Mouse (Mus musculus): ENCODE data around the gene Cdc6. TPM values are rescaled to one million over a fixed set of nuclear protein-coding genes. Genes with fewer than 3 reads are reported as not detected.

Cdc6 gene
- polyA plus RNA-seq, 1 experiment from 2014 or later = 10.3 TPM

DNA sequence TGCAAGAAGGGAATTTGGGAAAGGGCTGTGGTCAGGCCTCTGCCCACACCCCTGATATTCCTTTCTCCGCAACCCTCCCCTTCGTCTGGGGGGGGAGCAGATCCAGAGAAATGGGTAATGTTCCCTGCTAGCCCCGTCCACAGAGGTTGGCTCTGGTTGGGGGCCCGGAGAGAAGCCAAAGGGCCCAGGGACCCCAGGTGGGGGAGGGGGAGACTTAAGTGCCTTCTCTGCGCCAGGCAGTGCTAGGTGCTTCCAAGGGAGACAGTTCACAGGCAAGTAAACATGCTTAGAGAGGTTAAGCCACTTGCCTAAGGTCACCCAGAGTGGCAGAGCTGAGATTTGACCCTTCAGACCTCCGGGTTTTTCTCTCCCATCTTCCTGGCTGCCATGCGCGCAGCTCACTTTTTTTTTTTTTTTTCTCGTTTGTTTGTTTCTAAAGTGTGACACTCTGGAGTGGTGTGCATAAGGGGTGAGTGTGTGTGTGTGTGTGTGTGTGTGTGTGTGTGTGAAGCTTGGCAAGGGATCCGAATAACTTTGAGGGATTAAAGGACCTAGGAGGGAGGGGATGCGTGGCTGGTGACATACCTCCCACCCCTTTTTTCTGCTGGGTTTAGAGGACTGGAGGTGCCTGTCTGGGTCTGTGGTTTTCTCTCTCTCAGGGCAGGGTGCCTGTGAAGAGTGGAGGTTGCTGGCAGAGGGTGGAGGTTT, 37.5 kb downstream of the Cdc6 start:
- ATAC-seq = no peak
- no peak overlapping the region for H3K27ac ChIP-seq (ENCODE audit: low read length)
- H3K9me3 ChIP-seq (ENCODE audit: control insufficient read depth, low read length) = no peaks in the 10 kb centered on the region
- H3K4me3 ChIP-seq (replicated peaks; ENCODE audit: low read length) = no peak overlapping the region
- 28% methylated on average over 11 of the region's 11 CpGs for WGBS
- H3K27me3 ChIP-seq (replicated peaks; ENCODE audit: control insufficient read depth, insufficient read depth, low read length) = no peaks in the 10 kb centered on the region
- H3K9ac ChIP-seq (replicated peaks; ENCODE audit: low read depth, low read length) = 0 out of 2 replicates have a peak overlapping the region, but pooled peaks have one; percentile 10
- no peaks in the 10 kb centered on the region for H3K36me3 ChIP-seq (ENCODE audit: control insufficient read depth, insufficient read depth)
- H3K4me1 ChIP-seq (replicated peaks; ENCODE audit: control insufficient read depth, insufficient read depth, low read length) = peaks cover 49% of the 10 kb centered on the region
- H3K4me2 ChIP-seq (ENCODE audit: low read length) = no peak overlapping the region

DNA sequence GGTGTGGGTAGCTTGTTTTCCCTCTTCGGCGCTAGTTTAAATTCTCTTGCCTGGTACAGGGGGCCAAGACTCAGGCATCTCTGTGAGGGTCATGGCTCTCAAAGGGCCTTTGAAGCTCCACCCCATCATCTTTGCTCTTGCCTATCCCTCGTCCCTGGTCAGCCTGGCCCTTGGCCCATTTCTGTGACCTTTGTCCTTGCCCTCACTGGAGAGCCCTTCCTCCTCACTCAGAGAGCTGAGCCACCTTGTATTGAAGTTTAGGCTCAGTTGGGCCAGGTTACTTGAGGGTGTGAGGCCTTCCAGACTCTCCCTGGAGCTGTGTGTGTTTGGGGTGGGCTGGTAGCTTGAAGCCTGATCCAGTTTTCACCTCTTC, 38.0 kb downstream of the Cdc6 start:
- no peaks in the 10 kb centered on the region for H3K27me3 ChIP-seq (replicated peaks; ENCODE audit: control insufficient read depth, insufficient read depth, low read length)
- no peak overlapping the region for H3K4me3 ChIP-seq (replicated peaks; ENCODE audit: low read length)
- 59% methylated on average over 3 of the region's 3 CpGs for WGBS
- no peaks in the 10 kb centered on the region for H3K9me3 ChIP-seq (ENCODE audit: control insufficient read depth, low read length)
- H3K36me3 ChIP-seq (ENCODE audit: control insufficient read depth, insufficient read depth) = no peaks in the 10 kb centered on the region
- ATAC-seq = no peak
- H3K4me2 ChIP-seq (ENCODE audit: low read length) = no peak overlapping the region
- H3K4me1 ChIP-seq (replicated peaks; ENCODE audit: control insufficient read depth, insufficient read depth, low read length) = peaks cover 46% of the 10 kb centered on the region
- no peak overlapping the region for H3K27ac ChIP-seq (ENCODE audit: low read length)
- no peak overlapping the region for H3K9ac ChIP-seq (replicated peaks; ENCODE audit: low read depth, low read length)

DNA sequence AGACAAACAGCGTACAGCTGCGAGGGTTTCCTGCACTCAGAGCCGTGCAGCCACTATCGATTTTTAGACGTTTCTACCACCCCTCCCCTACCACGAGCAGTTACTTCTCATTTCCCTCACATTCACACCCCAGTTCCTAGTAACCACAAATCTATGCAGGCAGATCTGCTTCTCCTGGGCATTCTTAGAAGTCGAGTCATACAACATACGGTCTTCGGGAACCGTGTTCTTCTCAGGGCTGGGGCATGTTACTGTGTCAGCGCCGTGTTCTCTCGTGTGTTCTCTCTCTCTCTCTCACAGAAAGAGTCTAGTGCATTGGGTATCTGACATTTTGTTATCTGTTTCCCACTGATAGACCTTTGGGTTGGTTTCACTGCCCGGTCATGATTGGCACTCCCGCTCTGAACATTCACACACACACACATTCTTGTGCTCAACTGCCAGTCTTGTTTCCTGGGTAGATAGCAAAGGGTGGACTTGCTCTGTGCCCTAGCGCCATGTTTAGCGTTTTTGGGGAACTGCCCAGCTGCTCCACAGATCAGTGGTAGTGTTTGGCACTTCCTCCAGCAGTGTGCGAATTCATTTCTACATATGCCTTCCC, 40.5 kb downstream of the Cdc6 start:
- H3K36me3 ChIP-seq (ENCODE audit: control insufficient read depth, insufficient read depth) = no peaks in the 10 kb centered on the region
- no peaks in the 10 kb centered on the region for H3K9me3 ChIP-seq (ENCODE audit: control insufficient read depth, low read length)
- WGBS = 88% methylated on average over 18 of the region's 18 CpGs
- H3K9ac ChIP-seq (replicated peaks; ENCODE audit: low read depth, low read length) = no peak overlapping the region
- no peak for ATAC-seq
- H3K4me3 ChIP-seq (replicated peaks; ENCODE audit: low read length) = no peak overlapping the region
- peaks cover 31% of the 10 kb centered on the region for H3K4me1 ChIP-seq (replicated peaks; ENCODE audit: control insufficient read depth, insufficient read depth, low read length)
- H3K27ac ChIP-seq (ENCODE audit: low read length) = no peak overlapping the region
- no peak overlapping the region for H3K4me2 ChIP-seq (ENCODE audit: low read length)
- no peaks in the 10 kb centered on the region for H3K27me3 ChIP-seq (replicated peaks; ENCODE audit: control insufficient read depth, insufficient read depth, low read length)

DNA sequence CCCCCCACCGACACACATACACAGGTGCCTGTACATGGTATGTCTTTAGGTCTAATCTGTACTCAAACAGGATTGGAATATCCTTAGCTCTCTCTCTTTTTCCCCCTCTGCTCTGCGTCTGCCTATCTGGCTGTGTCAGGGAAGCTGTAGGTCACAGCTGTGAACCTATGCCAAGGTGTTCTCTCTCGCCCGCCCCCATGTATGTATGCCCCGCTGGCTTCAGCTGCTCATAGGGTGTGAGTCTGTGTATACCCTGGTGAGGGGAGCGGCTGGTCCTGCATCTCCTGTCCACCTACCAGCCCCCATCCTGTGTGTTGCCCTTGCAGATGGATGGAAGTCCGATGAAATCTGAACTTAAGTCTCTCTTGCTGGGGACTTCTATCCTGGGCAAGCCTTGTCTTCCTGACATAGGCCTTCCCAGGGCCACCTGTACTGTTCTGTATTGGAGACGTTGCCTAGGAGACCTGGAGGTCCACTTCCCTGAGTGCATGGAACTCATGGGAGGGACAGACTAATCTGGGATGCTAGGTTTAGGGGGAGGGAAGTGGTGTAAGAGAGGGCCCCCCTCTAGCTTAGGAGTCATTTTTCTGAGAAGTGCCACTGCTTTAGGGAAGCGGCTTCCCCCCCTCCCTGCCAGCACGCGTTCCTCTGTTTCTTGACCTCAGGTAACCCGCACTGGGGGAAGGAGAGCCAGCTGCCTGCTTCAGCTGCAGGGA, 41.8 kb downstream of the Cdc6 start:
- no peak overlapping the region for H3K9ac ChIP-seq (replicated peaks; ENCODE audit: low read depth, low read length)
- WGBS = 63% methylated on average over 12 of the region's 12 CpGs
- no peaks in the 10 kb centered on the region for H3K27me3 ChIP-seq (replicated peaks; ENCODE audit: control insufficient read depth, insufficient read depth, low read length)
- H3K4me3 ChIP-seq (replicated peaks; ENCODE audit: low read length) = no peak overlapping the region
- peaks cover 29% of the 10 kb centered on the region for H3K4me1 ChIP-seq (replicated peaks; ENCODE audit: control insufficient read depth, insufficient read depth, low read length)
- H3K4me2 ChIP-seq (ENCODE audit: low read length) = no peak overlapping the region
- no peaks in the 10 kb centered on the region for H3K9me3 ChIP-seq (ENCODE audit: control insufficient read depth, low read length)
- no peaks in the 10 kb centered on the region for H3K36me3 ChIP-seq (ENCODE audit: control insufficient read depth, insufficient read depth)
- no peak overlapping the region for H3K27ac ChIP-seq (ENCODE audit: low read length)
- ATAC-seq = no peak

DNA sequence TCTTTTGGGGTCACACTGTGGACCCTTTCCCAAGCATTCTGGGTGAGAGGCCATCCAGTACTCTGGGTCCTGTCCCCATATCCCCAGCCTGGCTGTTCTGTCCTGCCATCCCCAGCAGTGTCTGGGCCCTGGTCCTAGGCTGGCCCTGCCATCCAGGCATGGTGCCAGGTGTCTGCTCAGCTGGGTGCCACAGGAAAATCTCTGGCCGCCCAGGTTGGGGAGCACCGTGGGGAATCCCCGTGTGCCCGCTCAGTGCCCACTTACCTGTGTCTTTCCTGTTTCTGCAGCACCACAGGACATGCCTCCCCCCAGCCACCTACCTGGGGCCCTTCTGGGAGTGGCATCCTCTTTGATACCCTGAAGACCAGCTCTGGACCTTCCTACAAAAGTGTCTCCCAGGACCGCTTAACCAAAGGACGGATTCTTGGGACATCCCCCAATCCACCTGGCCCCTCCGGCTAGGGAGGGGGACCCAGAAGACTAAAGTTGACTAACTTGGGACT, 42.4 kb downstream of the Cdc6 start:
- no peaks in the 10 kb centered on the region for H3K9me3 ChIP-seq (ENCODE audit: control insufficient read depth, low read length)
- no peak overlapping the region for H3K27ac ChIP-seq (ENCODE audit: low read length)
- peaks cover 30% of the 10 kb centered on the region for H3K4me1 ChIP-seq (replicated peaks; ENCODE audit: control insufficient read depth, insufficient read depth, low read length)
- WGBS = 78% methylated on average over 7 of the region's 7 CpGs
- no peak overlapping the region for H3K4me3 ChIP-seq (replicated peaks; ENCODE audit: low read length)
- H3K4me2 ChIP-seq (ENCODE audit: low read length) = no peak overlapping the region
- H3K27me3 ChIP-seq (replicated peaks; ENCODE audit: control insufficient read depth, insufficient read depth, low read length) = no peaks in the 10 kb centered on the region
- no peak overlapping the region for H3K9ac ChIP-seq (replicated peaks; ENCODE audit: low read depth, low read length)
- ATAC-seq = no peak
- H3K36me3 ChIP-seq (ENCODE audit: control insufficient read depth, insufficient read depth) = no peaks in the 10 kb centered on the region

DNA sequence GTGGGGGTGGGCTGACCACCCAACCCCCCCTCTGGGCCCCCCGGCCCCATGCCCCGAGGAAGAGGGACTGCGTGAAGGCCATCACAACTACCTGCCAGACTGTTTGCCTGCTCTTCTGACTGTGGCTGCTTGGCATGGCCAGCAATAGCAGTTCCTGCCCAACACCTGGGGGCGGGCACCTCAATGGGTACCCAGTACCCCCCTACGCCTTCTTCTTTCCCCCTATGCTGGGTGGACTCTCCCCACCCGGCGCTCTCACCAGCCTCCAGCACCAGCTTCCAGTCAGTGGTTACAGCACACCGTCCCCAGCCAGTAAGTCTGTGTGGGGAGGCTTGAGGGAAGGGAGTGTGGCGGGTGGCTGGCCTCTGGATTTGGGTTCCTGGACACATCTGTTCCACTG, 42.9 kb downstream of the Cdc6 start:
- Histone ChIP-seq H3K27me3 (replicated peaks; ENCODE audit: control insufficient read depth, insufficient read depth, low read length) (no peaks in the 10 kb centered on the region), H3K27ac (ENCODE audit: low read length) (no peak overlapping the region), H3K36me3 (ENCODE audit: control insufficient read depth, insufficient read depth) (no peaks in the 10 kb centered on the region), H3K4me2 (ENCODE audit: low read length) (no peak overlapping the region), H3K4me1 (replicated peaks; ENCODE audit: control insufficient read depth, insufficient read depth, low read length) (peaks cover 35% of the 10 kb centered on the region), H3K9me3 (ENCODE audit: control insufficient read depth, low read length) (no peaks in the 10 kb centered on the region), H3K9ac (replicated peaks; ENCODE audit: low read depth, low read length) (no peak overlapping the region), H3K4me3 (replicated peaks; ENCODE audit: low read length) (no peak overlapping the region)
- WGBS = 89% methylated on average over 9 of the region's 9 CpGs
- no peak for ATAC-seq

DNA sequence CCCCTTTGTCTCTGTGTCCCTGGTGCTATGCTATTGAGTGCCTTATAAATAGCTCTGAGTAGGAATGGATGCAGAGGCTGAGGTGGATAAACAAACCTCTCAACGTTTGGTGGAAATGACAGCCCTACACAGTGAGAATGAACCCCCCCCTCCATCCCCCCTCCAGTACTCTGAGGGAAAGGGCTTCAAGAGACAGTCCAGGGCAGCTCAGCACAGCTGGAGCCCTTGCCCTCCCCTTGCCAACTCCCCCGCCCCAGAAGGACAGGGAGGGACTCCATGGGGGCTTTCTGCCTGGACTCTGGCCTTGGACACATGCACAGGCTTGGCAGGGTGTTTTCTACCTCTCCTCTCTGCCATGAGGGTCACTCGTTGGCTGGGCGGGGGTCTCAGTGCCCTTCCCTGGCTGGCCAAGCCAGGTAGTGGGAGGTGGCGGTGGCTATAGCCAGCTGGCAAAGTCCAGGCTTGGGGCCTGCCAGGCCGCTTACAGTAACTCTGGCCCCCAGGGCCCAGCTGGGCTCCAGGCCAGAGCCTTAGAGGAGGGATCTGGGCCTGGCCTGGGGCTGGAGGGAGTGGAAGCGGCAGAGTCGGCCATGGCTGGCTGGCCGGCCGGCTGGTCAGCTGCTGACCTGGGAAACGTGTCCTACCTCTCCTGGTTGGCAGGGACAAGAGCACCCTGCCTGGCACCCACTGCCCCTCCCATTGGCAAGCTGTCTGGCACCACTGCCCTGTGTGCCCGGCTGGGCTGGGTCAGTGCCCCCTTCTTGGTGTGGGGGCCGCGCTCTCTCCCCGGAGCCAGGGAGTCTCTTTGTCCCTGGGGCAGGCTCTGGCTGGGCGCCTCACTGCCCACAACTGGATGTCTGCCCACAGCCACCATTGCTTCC, 43.7 kb downstream of the Cdc6 start:
- H3K9me3 ChIP-seq (ENCODE audit: control insufficient read depth, low read length) = no peaks in the 10 kb centered on the region
- ATAC-seq = peak; percentile 69
- no peak overlapping the region for H3K4me3 ChIP-seq (replicated peaks; ENCODE audit: low read length)
- no peaks in the 10 kb centered on the region for H3K27me3 ChIP-seq (replicated peaks; ENCODE audit: control insufficient read depth, insufficient read depth, low read length)
- H3K9ac ChIP-seq (replicated peaks; ENCODE audit: low read depth, low read length) = peak overlapping the region; percentile 30
- H3K27ac ChIP-seq (ENCODE audit: low read length) = peak overlapping the region; percentile 67
- H3K4me2 ChIP-seq (ENCODE audit: low read length) = no peak overlapping the region
- no peaks in the 10 kb centered on the region for H3K36me3 ChIP-seq (ENCODE audit: control insufficient read depth, insufficient read depth)
- peaks cover 40% of the 10 kb centered on the region for H3K4me1 ChIP-seq (replicated peaks; ENCODE audit: control insufficient read depth, insufficient read depth, low read length)
- 36% methylated on average over 14 of the region's 16 CpGs for WGBS

DNA sequence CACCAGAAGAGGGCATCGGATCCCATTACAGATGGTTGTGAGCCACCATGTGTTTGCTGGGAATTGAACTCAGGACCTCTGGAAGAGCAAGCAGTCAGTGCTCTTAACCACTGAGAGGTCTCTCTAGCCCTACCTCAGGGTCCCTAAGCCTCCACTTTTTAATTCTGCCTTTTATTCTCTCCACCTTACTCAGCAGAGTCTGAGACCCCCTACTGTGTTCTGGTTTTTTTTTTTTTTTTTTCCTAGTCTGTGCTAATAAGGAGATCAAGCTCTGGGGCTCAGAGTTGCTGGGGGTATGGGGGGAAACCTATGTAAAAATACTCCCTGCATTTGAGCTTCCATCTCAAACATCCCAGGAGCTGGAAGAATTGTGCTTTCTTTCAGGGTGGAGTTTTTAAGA, 44.5 kb downstream of the Cdc6 start:
- Histone ChIP-seq H3K36me3 (ENCODE audit: control insufficient read depth, insufficient read depth) (no peaks in the 10 kb centered on the region), H3K4me2 (ENCODE audit: low read length) (no peak overlapping the region), H3K4me3 (replicated peaks; ENCODE audit: low read length) (no peak overlapping the region), H3K27me3 (replicated peaks; ENCODE audit: control insufficient read depth, insufficient read depth, low read length) (no peaks in the 10 kb centered on the region), H3K27ac (ENCODE audit: low read length) (no peak overlapping the region), H3K9ac (replicated peaks; ENCODE audit: low read depth, low read length) (no peak overlapping the region), H3K4me1 (replicated peaks; ENCODE audit: control insufficient read depth, insufficient read depth, low read length) (peaks cover 40% of the 10 kb centered on the region), H3K9me3 (ENCODE audit: control insufficient read depth, low read length) (no peaks in the 10 kb centered on the region)
- 88% methylated on average over 1 of the region's 1 CpGs for WGBS
- no peak for ATAC-seq

DNA sequence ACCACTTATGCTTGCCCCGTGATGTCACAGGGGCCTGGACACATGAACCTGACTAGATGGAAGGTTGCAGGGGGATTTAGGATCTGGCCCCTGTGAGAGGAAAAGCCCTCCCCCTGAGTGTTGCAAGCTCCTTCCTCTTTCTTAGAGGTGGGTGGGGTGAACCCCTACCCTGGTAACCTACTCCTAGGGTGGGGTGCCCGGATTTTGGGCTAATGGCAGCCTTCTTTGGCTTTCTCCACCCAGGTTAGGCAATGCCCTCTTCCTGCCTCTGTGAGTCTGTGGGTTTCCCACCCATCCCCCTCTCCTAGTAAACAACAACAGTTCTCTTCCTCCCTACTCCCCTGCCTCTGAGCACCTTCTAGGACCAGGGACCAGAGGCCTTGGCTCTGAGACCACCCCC, 45.1 kb downstream of the Cdc6 start:
- Histone ChIP-seq H3K36me3 (ENCODE audit: control insufficient read depth, insufficient read depth) (no peaks in the 10 kb centered on the region), H3K4me2 (ENCODE audit: low read length) (no peak overlapping the region), H3K27ac (ENCODE audit: low read length) (no peak overlapping the region), H3K9ac (replicated peaks; ENCODE audit: low read depth, low read length) (no peak overlapping the region), H3K27me3 (replicated peaks; ENCODE audit: control insufficient read depth, insufficient read depth, low read length) (no peaks in the 10 kb centered on the region), H3K9me3 (ENCODE audit: control insufficient read depth, low read length) (no peaks in the 10 kb centered on the region), H3K4me1 (replicated peaks; ENCODE audit: control insufficient read depth, insufficient read depth, low read length) (peaks cover 40% of the 10 kb centered on the region), H3K4me3 (replicated peaks; ENCODE audit: low read length) (no peak overlapping the region)
- WGBS = 72% methylated on average over 2 of the region's 2 CpGs
- ATAC-seq = no peak
